Mouse (Mus musculus) intestine, embryonic 16.5 days (tissue): ENCODE measurements at regions not wholly inside any gene's neighbourhood (a gene's known extent, or its start where the extent isn't known, plus 50 kb on each side); places are given as distances from the start of the nearest gene placed in this dataset.

Experiments
- ATAC-seq: fragments of 200-750 bp; cut with Nextera tagmentation; 2 replicates; pipeline ENCODE4 v1.8.0; 2017; ENCODE audit warnings: moderate TSS enrichment, moderate library complexity
- H3K27ac ChIP-seq: fragments of 300-500 bp; sonication (generic); 2 replicates; pipeline ENCODE4 v1.5.1; 2014; ENCODE audit warnings: mild to moderate bottlenecking, low read length
- H3K27me3 ChIP-seq: fragments of 300-500 bp; sonication (generic); replicated peaks from 2 replicates; pipeline ENCODE4 v1.6.1; 2014; ENCODE audit warnings: low read length, control low read depth, mixed read lengths; ENCODE audit not compliant: control insufficient read depth, insufficient read depth
- H3K36me3 ChIP-seq: fragments of 300-500 bp; sonication (generic); 2 replicates; pipeline ENCODE4 v1.6.1; 2014; ENCODE audit warnings: low read length, control low read depth; ENCODE audit not compliant: control insufficient read depth, insufficient read depth
- H3K4me1 ChIP-seq: fragments of 300-500 bp; sonication (generic); 2 replicates; pipeline ENCODE4 v1.6.1; 2014; ENCODE audit warnings: low read length, control low read depth, mixed read lengths; ENCODE audit not compliant: control insufficient read depth, insufficient read depth
- H3K4me2 ChIP-seq: fragments of 300-500 bp; sonication (generic); 2 replicates; pipeline ENCODE4 v1.6.1; 2014; ENCODE audit warnings: low read depth, low read length, control low read depth
- H3K4me3 ChIP-seq: fragments of 300-500 bp; sonication (generic); 2 replicates; pipeline ENCODE4 v1.5.1; 2014; ENCODE audit warnings: mild to moderate bottlenecking, low read length
- H3K9ac ChIP-seq: fragments of 300-500 bp; sonication (generic); 2 replicates; pipeline ENCODE4 v1.6.1; 2014; ENCODE audit warnings: low read depth, low read length
- H3K9me3 ChIP-seq: fragments of 300-500 bp; sonication (generic); 2 replicates; pipeline ENCODE4 v1.6.1; 2016; ENCODE audit warnings: low read length, control low read depth; ENCODE audit not compliant: control insufficient read depth
- WGBS: fragments of 180-500 bp; shearing (Covaris S2); extraction: QIAGEN DNeasy Blood & Tissue Kit; methylation state at CpG from one replicate; pipeline ENCODE4 v1.1.7; 2014; 5-methylcytosine and 5-hydroxymethylcytosine counted together

DNA sequence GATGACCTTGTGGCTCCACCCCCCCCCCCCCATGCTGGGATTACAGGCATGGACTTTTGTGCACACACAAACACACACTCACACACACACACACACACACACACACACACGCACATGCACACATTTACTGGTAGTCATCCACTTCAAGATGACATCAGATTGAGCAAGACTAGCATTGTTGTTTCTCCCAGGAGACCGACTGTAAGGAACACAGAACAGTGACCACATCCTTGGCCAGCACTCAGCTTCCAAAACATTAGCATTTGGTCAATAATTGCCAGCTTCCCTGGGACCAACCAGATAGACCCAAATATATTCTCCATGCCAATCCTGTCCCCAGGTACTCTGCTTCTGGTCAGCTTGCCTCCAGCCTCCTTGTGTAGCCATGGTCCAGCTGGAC, 98.2 kb upstream of the Fut8 start:
- Histone ChIP-seq H3K9me3 (no peaks in the 10 kb centered on the region), H3K4me2 (no peak overlapping the region), H3K27me3 (no peaks in the 10 kb centered on the region), H3K27ac (no peak overlapping the region), H3K4me1 (no peaks in the 10 kb centered on the region), H3K4me3 (no peak overlapping the region), H3K9ac (no peak overlapping the region), H3K36me3 (no peaks in the 10 kb centered on the region)
- no peak for ATAC-seq
- WGBS = 81% methylated on average over 2 of the region's 2 CpGs

DNA sequence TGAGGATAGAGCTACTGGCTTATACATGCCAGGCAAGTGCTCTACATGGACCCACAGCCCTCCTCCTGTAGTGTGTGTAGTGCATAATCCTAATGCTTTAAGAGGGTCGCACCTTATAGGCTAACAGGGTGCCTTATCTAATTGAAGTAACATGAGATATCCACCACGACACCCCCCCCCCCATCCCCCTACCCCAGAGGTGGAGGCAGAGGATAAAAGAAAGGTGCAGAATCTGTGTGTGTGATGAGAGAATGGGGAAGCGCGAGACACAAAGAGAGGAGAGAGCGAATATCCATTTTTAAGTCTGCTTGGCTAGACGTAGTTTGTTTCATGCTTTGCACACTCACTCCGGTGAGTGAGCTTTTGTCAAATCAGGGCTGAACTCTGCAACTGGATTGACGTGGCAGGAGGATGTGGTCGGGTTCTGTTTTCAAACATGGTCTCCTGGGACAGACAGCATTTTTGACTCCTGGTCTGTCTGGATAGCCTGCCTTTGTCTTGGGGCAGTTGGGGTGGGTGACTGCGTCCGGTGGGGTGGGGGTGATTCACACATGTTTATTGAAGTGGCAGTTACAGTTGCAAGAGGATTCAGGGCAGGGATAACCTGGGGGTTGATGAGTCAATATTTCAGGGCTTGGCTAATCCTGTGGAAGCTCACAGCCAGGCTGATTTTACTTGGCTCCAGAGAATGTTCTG, 99.3 kb upstream of the Fut8 start:
- Histone ChIP-seq H3K36me3 (no peaks in the 10 kb centered on the region), H3K9me3 (no peaks in the 10 kb centered on the region), H3K4me1 (no peaks in the 10 kb centered on the region; the same call in 1 of the 2 replicates), H3K27ac (no peak overlapping the region), H3K4me2 (no peak overlapping the region), H3K4me3 (no peak overlapping the region), H3K27me3 (no peaks in the 10 kb centered on the region), H3K9ac (no peak overlapping the region)
- 78% methylated on average over 11 of the region's 11 CpGs for WGBS
- ATAC-seq = no peak

DNA sequence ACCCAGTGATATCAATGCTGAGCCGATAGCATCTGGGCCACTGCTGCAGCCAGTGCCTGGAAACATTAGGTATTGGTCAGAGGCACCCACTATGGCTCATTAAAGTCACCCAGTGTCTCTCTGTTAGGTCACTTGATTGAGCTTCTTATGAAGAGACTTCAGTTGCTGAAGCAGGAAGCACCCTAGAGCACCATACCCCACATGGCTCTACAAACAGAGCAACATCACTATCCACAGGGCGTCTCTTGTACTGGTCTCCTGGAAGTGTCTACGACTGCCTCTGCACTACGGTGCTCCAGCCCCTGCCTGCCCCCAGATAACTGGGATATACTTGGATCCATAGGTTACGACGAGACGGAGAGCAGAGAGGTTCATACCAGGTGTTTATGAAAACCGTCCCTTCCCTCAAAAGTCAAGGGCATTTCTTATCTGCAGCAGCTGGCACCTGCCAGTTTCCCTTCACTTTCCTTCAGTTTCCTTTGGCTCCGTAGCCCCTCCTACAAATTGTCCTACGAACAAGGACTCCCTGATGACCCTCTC, 100.6 kb upstream of the Fut8 start:
- no peaks in the 10 kb centered on the region for H3K27me3 ChIP-seq
- H3K9ac ChIP-seq = no peak overlapping the region
- 82% methylated on average over 10 of the region's 10 CpGs for WGBS
- no peaks in the 10 kb centered on the region for H3K36me3 ChIP-seq
- H3K4me2 ChIP-seq = no peak overlapping the region
- no peaks in the 10 kb centered on the region for H3K9me3 ChIP-seq
- H3K4me1 ChIP-seq = no peaks in the 10 kb centered on the region; the same call in 1 of the 2 replicates
- no peak overlapping the region for H3K27ac ChIP-seq
- ATAC-seq = no peak
- no peak overlapping the region for H3K4me3 ChIP-seq

GRCm38 (mm10) chr12:77135661-77136060, 102.3 kb upstream of the Fut8 start:
- Histone ChIP-seq H3K4me2 (no peak overlapping the region), H3K9ac (no peak overlapping the region), H3K4me3 (no peak overlapping the region), H3K36me3 (no peaks in the 10 kb centered on the region), H3K27ac (no peak overlapping the region), H3K27me3 (no peaks in the 10 kb centered on the region), H3K4me1 (no peaks in the 10 kb centered on the region; the same call in 1 of the 2 replicates), H3K9me3 (no peaks in the 10 kb centered on the region)
- 92% methylated on average over 6 of the region's 6 CpGs for WGBS
- no peak for ATAC-seq

- no peaks in the 10 kb centered on the region for H3K27me3 ChIP-seq
- H3K27ac ChIP-seq = no peak overlapping the region
- ATAC-seq = no peak
- no peaks in the 10 kb centered on the region; the same call in 1 of the 2 replicates for H3K4me1 ChIP-seq
- 86% methylated on average over 3 of the region's 3 CpGs for WGBS
- no peaks in the 10 kb centered on the region for H3K9me3 ChIP-seq
- no peaks in the 10 kb centered on the region for H3K36me3 ChIP-seq
- H3K4me3 ChIP-seq = no peak overlapping the region
- no peak overlapping the region for H3K9ac ChIP-seq
- no peak overlapping the region for H3K4me2 ChIP-seq
Observed at GRCm38 (mm10) chr12:77135067-77135466, 102.9 kb upstream of the Fut8 start.

GRCm38 (mm10) chr12:77134306-77135010, 103.5 kb upstream of the Fut8 start:
- no peak overlapping the region for H3K9ac ChIP-seq
- no peak overlapping the region for H3K27ac ChIP-seq
- 46% methylated on average over 9 of the region's 9 CpGs for WGBS
- ATAC-seq = no peak; the same call in 1 of the 2 replicates
- H3K27me3 ChIP-seq = no peaks in the 10 kb centered on the region
- H3K4me2 ChIP-seq = no peak overlapping the region
- no peak overlapping the region for H3K4me3 ChIP-seq
- H3K36me3 ChIP-seq = no peaks in the 10 kb centered on the region
- H3K4me1 ChIP-seq = no peaks in the 10 kb centered on the region; the same call in 1 of the 2 replicates
- no peaks in the 10 kb centered on the region for H3K9me3 ChIP-seq

- no peak overlapping the region for H3K27ac ChIP-seq
- ATAC-seq = no peak; the same call in 1 of the 2 replicates
Observed at GRCm38 (mm10) chr12:77133465-77134305, 104.2 kb upstream of the Fut8 start.

DNA sequence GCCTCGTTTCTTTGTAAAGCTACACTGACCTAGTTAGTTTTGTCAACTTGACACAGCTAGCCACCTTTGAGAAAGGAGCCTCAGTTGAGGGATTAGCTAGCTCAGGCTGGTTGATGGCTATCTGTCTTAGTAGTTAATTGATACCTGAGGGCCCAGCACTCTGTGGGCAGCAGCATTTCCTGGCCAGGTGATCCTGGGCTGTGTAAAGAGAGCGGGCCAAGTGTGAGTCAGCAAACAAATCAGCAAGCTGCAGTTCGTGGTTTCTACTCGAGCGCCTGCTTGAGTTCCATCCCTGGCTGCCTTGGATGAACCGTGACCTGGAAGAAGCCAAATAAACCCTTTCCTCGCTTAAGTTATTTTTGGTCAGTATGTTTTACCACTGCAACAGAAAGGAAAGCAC, 106.6 kb upstream of the Fut8 start:
- Histone ChIP-seq H3K4me1 (no peaks in the 10 kb centered on the region; the same call in 1 of the 2 replicates), H3K36me3 (no peaks in the 10 kb centered on the region), H3K27me3 (no peaks in the 10 kb centered on the region), H3K9me3 (no peaks in the 10 kb centered on the region), H3K4me2 (no peak overlapping the region), H3K9ac (no peak overlapping the region), H3K27ac (no peak overlapping the region), H3K4me3 (no peak overlapping the region)
- WGBS = 44% methylated on average over 7 of the region's 7 CpGs
- ATAC-seq = peak; percentile 21; the same call in 1 of the 2 replicates

More at GRCm38 (mm10) chr12:77133465-77134305, 104.2 kb upstream of the Fut8 start:
- 50% methylated on average over 5 of the region's 5 CpGs for WGBS
- no peaks in the 10 kb centered on the region for H3K36me3 ChIP-seq
- no peaks in the 10 kb centered on the region for H3K9me3 ChIP-seq
- no peaks in the 10 kb centered on the region for H3K27me3 ChIP-seq
- no peak overlapping the region for H3K4me3 ChIP-seq
- no peaks in the 10 kb centered on the region; the same call in 1 of the 2 replicates for H3K4me1 ChIP-seq
- no peak overlapping the region for H3K4me2 ChIP-seq
- no peak overlapping the region for H3K9ac ChIP-seq

GRCm38 (mm10) chr12:77130526-77130925, 107.4 kb upstream of the Fut8 start:
- Histone ChIP-seq H3K9me3 (no peaks in the 10 kb centered on the region), H3K4me1 (no peaks in the 10 kb centered on the region; the same call in 1 of the 2 replicates), H3K36me3 (no peaks in the 10 kb centered on the region), H3K9ac (no peak overlapping the region), H3K4me2 (no peak overlapping the region), H3K27me3 (no peaks in the 10 kb centered on the region), H3K4me3 (no peak overlapping the region), H3K27ac (no peak overlapping the region)
- no peak for ATAC-seq
- 66% methylated on average over 6 of the region's 6 CpGs for WGBS
